Mouse (Mus musculus) limb, embryonic 14.5 days (tissue): ENCODE results near the gene Dcaf10. TPM values are rescaled to one million over a fixed set of nuclear protein-coding genes. Genes with fewer than 3 reads are reported as not detected.

ENCODE experiments used
- ATAC-seq: fragments of 200-750 bp; cut with Nextera tagmentation; 2 replicates; pipeline ENCODE4 v1.8.0; 2017; ENCODE audit warnings: low read depth, moderate number of reproducible peaks, moderate TSS enrichment; ENCODE audit not compliant: low FRiP score
- DNase-seq: peaks from one replicate; pipeline ENCODE4 v3.0.0-alpha.2; 2015; ENCODE audit warnings: low spot score
- H3K27ac ChIP-seq: fragments of 300-500 bp; sonication (generic); replicated peaks from 2 replicates; pipeline ENCODE4 v1.5.1; 2014; ENCODE audit warnings: low read depth, mild to moderate bottlenecking, low read length, moderate library complexity, mixed read lengths
- H3K27me3 ChIP-seq: fragments of 300-500 bp; sonication (generic); 2 replicates; pipeline ENCODE4 v1.6.1; 2014; ENCODE audit warnings: low read length, mixed read lengths; ENCODE audit not compliant: control insufficient read depth, insufficient read depth
- H3K36me3 ChIP-seq: fragments of 300-500 bp; sonication (generic); 2 replicates; pipeline ENCODE4 v1.6.1; 2014; ENCODE audit warnings: mild to moderate bottlenecking, low read length, moderate library complexity, mixed read lengths; ENCODE audit not compliant: control insufficient read depth, insufficient read depth
- H3K4me1 ChIP-seq: fragments of 300-500 bp; sonication (generic); 2 replicates; pipeline ENCODE4 v1.6.1; 2014; ENCODE audit warnings: antibody characterized with exemption, low read length, mixed read lengths; ENCODE audit not compliant: control insufficient read depth, insufficient read depth
- H3K4me2 ChIP-seq: fragments of 300-500 bp; sonication (generic); replicated peaks from 2 replicates; pipeline ENCODE4 v1.6.1; 2014; ENCODE audit warnings: low read depth, mild to moderate bottlenecking, low read length, moderate library complexity; ENCODE audit not compliant: severe bottlenecking
- H3K4me3 ChIP-seq: fragments of 300-500 bp; sonication (generic); replicated peaks from 2 replicates; pipeline ENCODE4 v1.5.1; 2014; ENCODE audit warnings: low read length
- H3K9ac ChIP-seq: fragments of 300-500 bp; sonication (generic); 2 replicates; pipeline ENCODE4 v1.6.1; 2014; ENCODE audit warnings: mild to moderate bottlenecking, low read depth, low read length, moderate library complexity; ENCODE audit not compliant: severe bottlenecking
- H3K9me3 ChIP-seq: fragments of 300-500 bp; sonication (generic); 2 replicates; pipeline ENCODE4 v1.6.1; 2016; ENCODE audit warnings: low read length; ENCODE audit not compliant: control insufficient read depth
- POLR2A ChIP-seq: fragments of 200-500 bp; IDR thresholded peaks from 2 replicates; pipeline ENCODE4 v1.8.0; 2012; ENCODE audit warnings: inconsistent platforms, mild to moderate bottlenecking, moderate library complexity, borderline replicate concordance; ENCODE audit not compliant: insufficient read depth, insufficient read length; ENCODE audit errors: extremely low read depth
- WGBS: fragments of 180-500 bp; shearing (Covaris S2); extraction: QIAGEN DNeasy Blood & Tissue Kit; methylation state at CpG from one replicate; pipeline ENCODE4 v1.1.7; 2014; 5-methylcytosine and 5-hydroxymethylcytosine counted together
- polyA plus RNA-seq, 2 experiments: library from polyadenylated mRNA; depleted of rRNA in 1 of 2; stranded (reverse) in 1 of 2; unstranded in 1 of 2; fragments of >200 nt; fragmentation: Nextera tagmentation in 1 of 2; extraction: Ambion mirVana in 1 of 2; gene quantifications; 2 replicates each; pipeline versions ENCODE4 v1.2.1 to v1.2.3; 2012 to 2014

Dcaf10 gene
- polyA plus RNA-seq, 2 experiments, result 17.6 to 19.0 TPM

DNA sequence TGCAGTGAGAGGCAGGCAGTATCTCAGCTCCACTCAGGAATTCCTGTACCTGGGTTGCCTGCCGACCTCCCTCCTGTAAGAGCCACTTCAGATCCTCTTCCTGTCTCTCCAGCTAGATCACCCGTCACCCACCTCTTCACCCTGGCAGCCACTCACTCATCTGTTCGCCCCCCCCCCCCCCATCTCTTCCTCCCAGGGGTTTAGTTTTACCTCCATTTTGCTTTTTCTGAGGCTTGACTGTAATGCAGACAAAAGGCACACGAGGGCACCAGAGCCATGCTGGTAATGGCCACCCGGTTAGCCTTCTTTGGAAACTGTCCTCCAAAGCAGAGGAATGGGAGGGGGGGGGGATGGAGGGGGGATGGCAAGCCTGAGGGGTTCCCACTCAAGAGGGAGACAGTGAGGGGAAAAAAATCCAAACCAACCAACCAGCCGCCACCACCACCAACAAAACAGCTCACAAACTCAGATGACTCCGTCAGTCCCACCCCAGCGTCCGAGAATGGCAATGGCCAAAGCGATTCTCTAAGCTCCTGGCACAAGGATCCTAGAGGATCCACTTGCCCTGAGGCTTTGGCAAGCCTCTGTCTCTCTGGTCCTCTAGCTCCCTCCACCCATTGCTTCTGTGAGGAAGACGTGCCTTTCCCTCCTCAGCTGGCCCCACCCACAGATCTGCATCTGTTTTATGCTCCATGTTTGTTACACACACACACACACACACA, 76.5 kb downstream of the Dcaf10 start:
- H3K9ac ChIP-seq, result no peak overlapping the region
- ATAC-seq, result peak; percentile 68; the same call in 1 of the 2 replicates

GRCm38 (mm10) chr4:45419051-45419450, 77.2 kb downstream of the Dcaf10 start:
- Histone ChIP-seq H3K9ac (no peak overlapping the region), H3K4me2 (no peak overlapping the region), H3K4me1 (no peaks in the 10 kb centered on the region), H3K4me3 (no peak overlapping the region), H3K36me3 (no peaks in the 10 kb centered on the region), H3K27ac (no peak overlapping the region), H3K27me3 (no peaks in the 10 kb centered on the region), H3K9me3 (no peaks in the 10 kb centered on the region)
- WGBS, result 77% methylated on average over 4 of the region's 4 CpGs
- no peak for DNase-seq
- no peak for ATAC-seq
- no peak for TF ChIP-seq POLR2A

More for the DNA sequence above, 76.5 kb downstream of the Dcaf10 start:
- no peaks in the 10 kb centered on the region for H3K36me3 ChIP-seq
- no peak overlapping the region for H3K4me3 ChIP-seq
- no peaks in the 10 kb centered on the region for H3K27me3 ChIP-seq
- H3K27ac ChIP-seq, result no peak overlapping the region
- TF ChIP-seq POLR2A, result no peak
- H3K4me2 ChIP-seq, result 0 out of 2 replicates have a peak overlapping the region, but pooled peaks have one; percentile 13
- no peaks in the 10 kb centered on the region for H3K4me1 ChIP-seq
- H3K9me3 ChIP-seq, result no peaks in the 10 kb centered on the region
- DNase-seq, result peak; percentile 71
- 13% methylated on average over 11 of the region's 11 CpGs for WGBS

- Histone ChIP-seq H3K4me3 (no peak overlapping the region), H3K9ac (no peak overlapping the region), H3K4me1 (no peaks in the 10 kb centered on the region), H3K36me3 (no peaks in the 10 kb centered on the region), H3K9me3 (no peaks in the 10 kb centered on the region), H3K27ac (no peak overlapping the region), H3K4me2 (no peak overlapping the region), H3K27me3 (no peaks in the 10 kb centered on the region)
- WGBS, result 59% methylated on average over 3 of the region's 3 CpGs
- no peak for DNase-seq
- no peak for ATAC-seq
- TF ChIP-seq POLR2A, result no peak
These were observed 78.8 kb downstream of the Dcaf10 start for GRCm38 (mm10) chr4:45420733-45421132.

DNA sequence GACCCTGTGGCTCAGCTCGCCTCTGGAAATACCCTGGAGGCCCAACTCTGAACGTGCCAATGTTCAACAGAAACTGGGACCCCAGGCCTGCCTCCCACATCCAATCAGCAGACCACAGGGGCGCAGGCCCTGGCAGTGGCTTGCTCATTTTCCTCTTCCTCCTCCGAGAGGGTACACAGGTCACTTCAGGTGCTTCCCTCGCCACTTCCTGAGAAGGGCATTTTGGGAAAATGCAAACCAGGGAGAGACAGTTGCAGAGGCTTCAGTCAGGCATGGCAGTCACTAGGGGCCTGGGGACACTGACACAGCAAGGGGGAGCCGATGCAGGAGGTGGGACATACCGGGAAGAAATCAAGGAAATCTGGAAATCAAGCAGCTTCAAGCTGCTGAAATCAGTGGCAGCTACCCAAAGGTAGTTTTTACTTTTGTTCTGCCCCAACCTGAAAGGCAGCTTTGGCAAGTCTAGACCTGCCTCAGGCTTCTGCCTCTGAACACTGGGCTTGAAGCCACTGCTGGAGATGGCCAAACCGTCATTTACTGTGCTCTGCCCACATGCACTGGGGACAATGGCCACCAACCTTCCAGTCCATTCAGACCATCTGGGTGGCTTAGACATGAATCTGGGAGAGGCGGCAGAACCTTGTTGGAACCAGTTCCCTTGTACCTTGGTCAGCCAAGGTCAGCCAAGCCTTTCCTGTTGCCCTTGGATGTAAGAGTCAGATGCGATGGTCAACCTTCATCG, 79.8 kb downstream of the Dcaf10 start:
- Histone ChIP-seq H3K4me3 (no peak overlapping the region), H3K4me2 (no peak overlapping the region), H3K27ac (no peak overlapping the region), H3K4me1 (no peaks in the 10 kb centered on the region), H3K27me3 (no peaks in the 10 kb centered on the region), H3K9me3 (no peaks in the 10 kb centered on the region), H3K9ac (no peak overlapping the region), H3K36me3 (no peaks in the 10 kb centered on the region)
- WGBS, result 73% methylated on average over 11 of the region's 11 CpGs
- ATAC-seq (no peak), DNase-seq (no peak)
- no peak for TF ChIP-seq POLR2A

- ATAC-seq (no peak), DNase-seq (no peak)
- H3K4me3 ChIP-seq, result no peak overlapping the region
- 85% methylated on average over 10 of the region's 10 CpGs for WGBS
- no peaks in the 10 kb centered on the region for H3K36me3 ChIP-seq
- no peak overlapping the region for H3K27ac ChIP-seq
- no peak overlapping the region for H3K4me2 ChIP-seq
- no peak overlapping the region for H3K9ac ChIP-seq
- H3K9me3 ChIP-seq, result no peaks in the 10 kb centered on the region
- no peaks in the 10 kb centered on the region for H3K4me1 ChIP-seq
- no peaks in the 10 kb centered on the region for H3K27me3 ChIP-seq
- no peak for TF ChIP-seq POLR2A
These were observed 80.7 kb downstream of the Dcaf10 start for GRCm38 (mm10) chr4:45422640-45423039.
